Mouse (Mus musculus): ENCODE data around the gene Oaz1.
"Not testable (repeated sequence)": the region's sequence is repeated elsewhere in the genome, so short reads cannot be mapped to it uniquely, and the experiment has no call there.

The Oaz1 gene

DNA sequence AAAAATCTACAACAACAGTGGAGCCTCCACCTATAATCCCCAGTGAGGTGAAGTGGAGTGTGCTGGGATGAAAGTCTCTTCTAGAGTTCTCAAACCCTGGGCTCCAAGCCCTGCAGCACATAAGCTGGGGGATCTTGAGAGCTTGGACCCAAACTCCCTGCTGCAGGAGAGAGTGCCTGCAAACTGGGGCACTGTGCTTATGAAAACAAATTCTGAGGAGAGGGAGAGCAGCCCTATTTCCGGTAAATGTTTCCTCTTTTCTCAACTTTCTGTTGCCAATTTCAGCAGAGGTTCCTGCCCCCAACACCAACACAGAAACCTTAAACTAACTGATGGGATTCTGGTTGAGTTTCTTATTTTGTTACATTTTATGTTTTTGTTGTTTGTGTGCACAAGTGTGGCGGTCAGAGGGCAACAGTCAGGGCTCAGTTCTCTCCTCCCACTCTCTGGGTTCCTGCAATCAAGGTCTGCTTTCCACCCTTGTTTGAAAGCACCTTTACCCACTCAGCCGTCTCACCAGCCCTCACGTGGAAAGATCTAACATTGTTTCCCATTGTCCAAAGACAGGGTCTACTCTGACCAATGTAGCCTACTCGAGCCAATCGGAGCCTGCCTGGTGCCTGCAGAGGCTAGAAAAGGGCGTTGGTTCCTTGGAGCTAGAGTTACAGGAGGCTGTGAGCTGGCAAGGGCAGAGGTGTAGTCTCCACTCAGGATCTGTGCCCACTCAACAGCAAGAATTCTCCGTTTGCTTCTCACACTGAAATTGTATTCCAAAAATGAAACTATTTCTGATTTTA lies 2.4 kb upstream of the Oaz1 start:
- DNase-seq (ENCODE audit: low spot score in 2 of 2): no peak

DNA sequence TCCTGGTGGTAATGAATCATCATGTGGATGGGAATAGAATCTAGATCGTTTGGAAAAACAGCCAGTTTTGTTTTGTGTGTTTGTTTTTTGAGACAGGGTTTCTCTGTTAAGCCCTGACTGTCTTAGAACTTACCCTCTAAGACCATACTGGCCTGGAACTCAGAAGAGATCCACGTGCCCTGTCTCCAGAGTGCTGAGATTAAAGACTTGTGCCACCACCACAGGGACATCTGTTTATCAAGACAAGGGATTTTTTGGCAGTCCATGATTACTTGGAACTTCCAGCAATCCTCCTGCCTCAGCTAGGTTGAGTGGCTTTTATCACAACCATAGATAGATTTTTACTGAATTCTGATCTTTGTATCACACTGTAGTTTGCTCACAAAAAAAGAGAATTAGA lies 1.6 kb upstream of the Oaz1 start:
- DNase-seq (ENCODE audit: low spot score in 2 of 2): no peak

DNA sequence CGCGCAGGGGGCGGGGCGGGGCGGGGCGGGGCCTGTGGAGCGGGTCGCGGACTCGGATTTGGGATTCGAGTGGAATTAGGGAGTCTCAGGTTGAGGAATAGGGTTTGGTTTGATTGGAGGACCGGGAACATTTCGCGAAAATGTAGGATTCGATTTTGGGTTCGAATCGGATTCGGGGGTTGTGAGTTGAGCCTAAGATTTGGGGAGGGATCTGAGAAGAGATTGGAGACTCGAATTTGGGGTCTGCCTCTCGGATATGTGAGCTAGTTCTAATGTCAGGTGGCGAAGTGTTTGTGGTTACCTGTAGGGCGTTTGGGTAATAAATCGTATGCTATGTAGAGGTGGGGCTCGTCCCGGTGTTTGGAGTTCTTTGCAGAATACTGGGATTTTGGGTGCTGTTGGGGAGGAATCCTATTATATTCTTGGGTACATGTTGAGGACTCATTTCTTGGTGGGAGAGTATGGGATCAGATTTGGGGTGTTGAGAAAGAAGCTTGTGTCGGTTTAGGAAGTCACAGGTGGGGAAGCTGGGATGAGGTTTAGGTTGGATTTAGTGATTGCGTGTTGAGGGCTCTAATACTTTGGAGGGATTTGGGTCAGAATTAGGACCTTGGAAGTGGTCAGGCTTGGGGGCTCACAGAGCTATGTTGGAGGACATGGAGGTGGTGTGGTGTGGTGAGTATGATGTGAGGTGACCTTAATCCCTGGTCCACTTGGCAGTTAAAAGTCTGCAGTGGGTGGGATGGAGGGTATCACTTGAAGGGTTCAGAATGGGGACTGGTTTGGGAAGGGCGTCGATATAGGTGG lies 810 bp downstream of the Oaz1 start:
- no peak for DNase-seq (ENCODE audit: low spot score in 2 of 2)

DNA sequence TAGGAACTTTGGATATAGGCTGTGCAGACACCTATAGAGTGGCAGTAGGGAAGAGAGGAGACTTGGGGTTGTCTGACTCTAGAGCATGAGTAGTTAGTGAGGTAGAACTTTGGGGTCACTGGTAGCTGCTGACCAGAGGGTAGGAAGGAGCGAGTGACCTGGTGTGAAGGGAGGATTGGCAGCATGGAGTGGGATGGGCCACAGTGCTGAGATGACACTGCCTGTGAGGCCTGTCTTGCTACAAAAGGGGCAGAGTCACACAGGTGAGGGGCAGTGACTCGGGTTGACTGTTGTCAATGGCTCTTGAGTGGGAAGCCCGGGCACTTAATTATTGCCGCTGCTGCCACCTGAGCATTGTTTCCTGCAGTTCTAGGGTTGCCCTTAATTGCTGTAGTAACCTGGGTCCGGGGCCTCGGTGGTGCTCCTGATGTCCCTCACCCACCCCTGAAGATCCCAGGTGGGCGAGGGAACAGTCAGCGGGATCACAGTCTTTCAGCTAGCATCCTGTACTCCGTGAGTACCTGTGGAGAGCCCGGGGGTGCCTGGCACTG lies 1.5 kb downstream of the Oaz1 start:
- no peak for DNase-seq (ENCODE audit: low spot score in 2 of 2)

DNA sequence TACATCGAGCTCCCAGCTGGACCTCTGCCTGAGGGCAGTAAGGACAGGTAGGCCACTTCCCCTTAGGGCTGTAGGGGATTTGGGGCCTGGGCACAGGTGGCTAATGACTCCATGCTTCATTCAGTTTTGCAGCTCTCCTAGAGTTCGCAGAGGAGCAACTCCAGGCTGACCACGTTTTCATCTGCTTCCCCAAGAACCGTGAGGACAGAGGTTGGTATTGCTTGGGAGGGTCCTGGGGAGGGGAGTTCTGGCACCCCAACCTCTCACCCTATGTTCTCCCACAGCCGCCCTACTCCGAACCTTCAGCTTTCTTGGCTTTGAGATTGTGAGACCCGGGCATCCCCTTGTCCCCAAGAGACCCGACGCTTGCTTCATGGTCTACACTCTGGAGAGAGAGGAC lies 2.1 kb downstream of the Oaz1 start:
- DNase-seq (ENCODE audit: low spot score in 2 of 2): not testable (repeated sequence)

DNA sequence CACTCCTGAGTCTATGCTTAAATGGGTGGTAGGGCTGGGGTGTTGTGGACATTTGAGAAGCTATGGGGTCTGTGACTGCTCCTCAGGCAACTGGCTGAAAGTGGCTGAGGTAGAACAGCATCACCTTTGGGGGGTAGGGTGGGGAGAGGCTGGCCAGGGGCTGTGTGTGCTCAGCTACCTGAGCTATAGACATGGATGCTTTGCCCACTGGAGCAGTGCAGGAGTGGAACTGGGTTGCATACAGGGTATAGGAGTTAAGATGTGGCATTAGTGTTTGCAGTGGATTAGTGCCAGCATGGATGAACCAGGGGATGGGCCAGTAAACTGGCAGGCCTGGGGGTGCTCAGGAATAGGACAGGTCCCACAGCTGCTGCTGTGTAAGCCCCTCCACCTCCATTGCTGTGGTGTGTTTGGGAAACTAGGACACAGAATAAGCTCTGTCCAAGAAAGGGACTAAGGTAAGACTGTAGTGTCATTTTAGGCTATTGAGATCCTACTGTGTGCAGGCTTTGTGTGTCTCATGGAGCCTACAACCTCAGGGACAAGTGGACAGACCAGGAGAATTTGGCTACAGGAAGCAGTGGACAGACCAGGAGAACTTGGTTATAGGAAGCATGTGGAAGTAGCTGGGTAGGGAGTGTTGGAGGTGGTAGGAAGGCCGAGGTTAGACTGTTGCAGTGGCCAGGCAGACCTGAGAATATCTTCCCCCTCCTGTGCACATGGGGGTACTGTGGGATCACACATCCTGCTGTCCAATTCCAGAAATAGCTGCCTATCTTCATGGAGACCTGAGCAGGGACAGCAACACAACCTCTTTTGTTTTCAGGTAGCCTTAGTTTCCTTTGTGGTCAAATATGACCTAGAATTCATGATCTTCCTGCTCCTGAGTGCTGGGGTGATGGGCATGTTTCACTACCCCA lies 3.2 kb downstream of the Oaz1 start:
- no peak for DNase-seq (ENCODE audit: low spot score in 2 of 2)

DNA sequence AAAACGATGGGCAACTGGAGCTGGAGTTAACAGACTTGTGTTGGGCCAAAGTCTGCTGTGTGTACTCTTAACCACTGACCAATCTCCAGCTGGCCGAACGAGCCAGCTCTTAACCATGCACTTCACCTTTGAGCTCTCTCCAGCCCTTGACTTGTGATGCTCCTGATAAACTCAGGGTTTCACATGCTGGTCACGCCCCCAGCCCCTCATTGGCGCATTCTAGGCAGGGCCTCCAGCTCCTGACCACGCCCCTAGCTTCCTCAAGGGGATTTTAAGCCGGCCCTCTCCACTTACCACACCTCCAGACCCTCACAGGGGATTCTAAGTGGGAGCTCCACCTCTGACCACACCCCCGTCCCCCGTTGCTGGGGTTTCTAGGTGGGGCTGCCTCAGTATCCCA lies 4.7 kb downstream of the Oaz1 start:
- no peak for DNase-seq (ENCODE audit: low spot score in 2 of 2)

DNA sequence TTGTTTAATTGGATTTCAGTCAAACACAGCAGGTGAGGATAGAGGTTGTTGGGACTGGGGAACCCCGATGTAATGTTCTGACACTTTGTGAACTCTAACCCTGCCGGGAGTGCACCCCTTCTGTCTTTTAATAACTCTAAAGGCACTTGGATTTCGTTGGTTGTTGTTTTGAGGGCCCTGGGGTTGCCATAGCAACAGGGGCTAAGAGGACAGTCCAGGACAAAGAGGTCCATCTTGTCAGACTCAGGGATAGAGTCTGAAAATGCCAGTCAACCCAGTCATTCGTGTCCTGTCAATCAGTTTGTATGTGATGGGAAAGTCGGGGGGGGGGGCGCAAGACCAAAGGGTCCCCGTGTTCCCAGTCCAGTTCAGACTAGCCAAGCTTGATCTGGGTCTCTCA lies 6.4 kb downstream of the Oaz1 start:
- DNase-seq (ENCODE audit: low spot score in 2 of 2): no peak

DNA sequence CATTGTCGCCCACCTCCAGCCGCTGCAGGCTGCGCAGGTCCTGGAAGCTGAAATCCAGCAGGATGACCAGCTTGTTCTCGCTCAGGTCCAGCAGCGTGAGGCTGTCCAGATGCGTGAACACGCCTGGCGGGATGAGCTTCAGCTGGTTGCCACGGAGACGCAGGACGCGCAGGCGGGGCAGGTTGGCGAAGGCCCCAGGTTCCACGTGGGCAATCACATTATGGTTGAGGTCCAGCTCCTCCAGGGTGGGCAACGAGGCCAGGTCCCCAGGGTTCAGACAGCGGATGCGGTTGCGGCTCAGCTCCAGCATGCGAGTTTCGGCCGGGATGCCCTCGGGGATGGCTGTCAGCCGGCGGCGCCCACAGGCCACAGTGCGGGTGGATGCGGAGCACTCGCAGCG lies 9.2 kb downstream of the Oaz1 start:
- no peak for DNase-seq (ENCODE audit: low spot score in 2 of 2)

DNA sequence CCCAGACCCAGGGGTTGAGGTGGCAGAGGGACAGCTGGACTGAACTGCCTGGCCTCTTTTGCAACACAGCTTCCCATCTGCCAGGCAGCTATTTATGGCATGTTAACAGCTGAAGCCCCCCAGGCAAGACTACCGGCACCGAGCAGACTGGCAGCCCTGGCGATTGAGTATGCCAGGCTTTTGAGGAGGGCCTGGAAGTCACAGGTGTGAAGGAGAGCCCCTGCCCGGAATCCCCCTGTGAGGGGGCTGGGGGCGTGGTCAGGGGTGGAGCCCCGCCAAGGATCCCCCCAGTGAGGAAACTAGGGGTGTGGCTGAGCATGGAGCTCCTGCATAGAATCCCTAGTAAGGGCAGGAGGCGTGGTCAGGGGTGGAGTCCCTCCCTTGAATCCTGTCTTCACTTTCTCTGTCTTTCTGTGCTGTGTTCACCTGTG lies 10.5 kb downstream of the Oaz1 start:
- no peak for DNase-seq (ENCODE audit: low spot score in 2 of 2)

DNA sequence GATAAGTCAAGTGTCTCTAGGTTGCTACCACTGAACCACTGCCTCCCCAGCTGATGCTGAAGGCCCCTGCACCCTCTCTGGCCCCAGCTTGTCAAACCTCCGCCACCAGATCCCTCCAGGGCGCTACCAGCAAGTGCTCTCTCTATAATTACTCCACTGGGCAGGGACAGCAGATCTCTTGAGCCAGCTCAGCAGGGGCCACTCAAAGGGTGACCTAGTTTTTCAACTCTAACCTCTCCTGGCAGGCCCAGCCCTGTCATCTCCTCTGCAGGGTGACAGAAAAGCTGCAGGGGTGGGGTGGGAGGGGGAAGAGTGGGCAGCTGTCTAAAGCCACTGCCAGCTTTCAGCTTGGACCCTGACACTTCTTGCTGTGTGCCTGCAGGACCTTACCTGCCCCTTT lies 11.4 kb downstream of the Oaz1 start:
- DNase-seq (ENCODE audit: low spot score in 2 of 2): no peak

DNA sequence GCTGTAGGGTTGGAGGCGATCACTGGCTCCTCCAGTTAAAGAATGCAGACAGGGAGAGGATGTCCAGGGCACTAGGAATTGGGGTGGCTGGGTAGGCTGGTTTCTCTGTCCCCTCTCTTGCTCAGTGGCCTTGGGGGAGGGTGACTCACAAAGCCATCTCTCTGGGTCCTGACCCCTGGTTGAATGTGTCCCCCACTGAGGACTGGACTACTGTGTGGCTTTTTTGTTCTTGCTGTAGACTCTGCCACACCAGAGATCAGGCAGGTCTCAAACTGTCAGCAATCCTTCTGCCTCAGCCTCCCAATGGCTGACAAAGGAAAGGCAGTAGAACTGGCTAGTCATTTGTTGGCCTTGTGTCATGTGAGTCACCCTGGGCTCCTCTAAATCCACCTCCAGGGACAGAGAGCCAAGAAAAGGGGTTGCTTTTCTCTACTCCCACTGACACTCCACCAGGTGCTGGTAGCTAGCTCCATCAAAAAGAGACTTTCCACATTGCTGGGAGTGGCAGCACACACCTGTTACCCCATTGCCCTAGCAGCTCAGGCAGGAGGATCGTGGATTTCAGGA lies 12.0 kb downstream of the Oaz1 start:
- DNase-seq (ENCODE audit: low spot score in 2 of 2): no peak

DNA sequence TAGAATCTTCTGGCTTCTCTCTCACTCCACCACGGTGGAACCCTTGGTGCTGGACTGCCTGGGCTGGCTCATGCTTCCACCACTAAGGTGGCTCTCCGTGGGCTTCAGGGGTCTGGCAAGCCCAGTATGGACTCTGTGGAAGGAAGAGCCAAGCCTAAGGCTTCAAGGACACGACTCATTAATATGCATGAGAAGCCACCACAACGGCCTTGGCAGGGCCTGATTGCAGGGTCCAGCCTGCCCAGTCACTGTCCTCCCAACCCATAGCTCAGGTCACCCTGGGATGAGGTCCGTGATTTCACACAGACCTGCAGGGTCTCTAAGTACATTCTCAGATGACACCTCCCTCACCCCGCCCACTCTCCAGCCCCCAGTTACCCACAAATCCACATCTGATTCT lies 13.4 kb downstream of the Oaz1 start:
- no peak for DNase-seq (ENCODE audit: low spot score in 2 of 2)

DNA sequence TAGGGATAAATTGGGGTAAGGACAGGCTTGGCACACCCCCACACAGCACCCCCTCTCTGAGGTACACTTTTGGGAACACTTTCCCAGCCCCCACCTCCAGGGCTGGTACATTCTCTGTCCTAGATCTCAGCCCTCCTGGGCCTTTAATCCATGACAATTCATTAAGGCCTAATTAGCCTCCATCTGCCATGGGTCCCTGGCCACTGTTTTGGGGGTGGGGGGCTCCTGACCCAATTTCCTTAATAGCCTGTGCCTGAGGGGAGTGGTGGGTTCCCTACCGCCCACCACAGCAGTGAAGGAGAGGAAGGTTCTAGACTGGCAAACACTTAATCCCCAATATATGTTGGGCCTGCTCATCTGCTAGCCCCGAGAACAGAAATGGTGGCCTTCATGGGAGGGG lies 15.2 kb downstream of the Oaz1 start:
- no peak for DNase-seq (ENCODE audit: low spot score in 2 of 2)

DNA sequence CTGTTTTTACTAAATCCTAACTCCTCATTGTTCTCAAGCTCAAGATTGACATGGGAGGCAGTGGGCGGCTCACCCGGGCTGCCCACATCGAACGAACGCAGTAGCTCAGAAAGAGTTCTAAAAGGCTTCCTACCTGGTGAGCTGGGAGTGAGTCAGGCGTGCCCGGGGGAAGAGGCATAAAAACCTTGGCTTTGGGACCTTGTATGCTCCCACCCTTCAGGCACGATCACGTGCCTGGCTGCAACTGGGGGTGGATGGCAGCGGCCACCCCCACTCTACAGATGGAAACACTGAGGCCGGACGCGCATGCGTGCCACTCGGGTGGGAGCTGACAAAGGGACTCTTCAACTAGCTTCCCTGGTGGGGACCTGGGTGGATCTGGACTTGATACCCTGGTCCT lies 15.9 kb downstream of the Oaz1 start:
- no peak for DNase-seq (ENCODE audit: low spot score in 2 of 2)

DNA sequence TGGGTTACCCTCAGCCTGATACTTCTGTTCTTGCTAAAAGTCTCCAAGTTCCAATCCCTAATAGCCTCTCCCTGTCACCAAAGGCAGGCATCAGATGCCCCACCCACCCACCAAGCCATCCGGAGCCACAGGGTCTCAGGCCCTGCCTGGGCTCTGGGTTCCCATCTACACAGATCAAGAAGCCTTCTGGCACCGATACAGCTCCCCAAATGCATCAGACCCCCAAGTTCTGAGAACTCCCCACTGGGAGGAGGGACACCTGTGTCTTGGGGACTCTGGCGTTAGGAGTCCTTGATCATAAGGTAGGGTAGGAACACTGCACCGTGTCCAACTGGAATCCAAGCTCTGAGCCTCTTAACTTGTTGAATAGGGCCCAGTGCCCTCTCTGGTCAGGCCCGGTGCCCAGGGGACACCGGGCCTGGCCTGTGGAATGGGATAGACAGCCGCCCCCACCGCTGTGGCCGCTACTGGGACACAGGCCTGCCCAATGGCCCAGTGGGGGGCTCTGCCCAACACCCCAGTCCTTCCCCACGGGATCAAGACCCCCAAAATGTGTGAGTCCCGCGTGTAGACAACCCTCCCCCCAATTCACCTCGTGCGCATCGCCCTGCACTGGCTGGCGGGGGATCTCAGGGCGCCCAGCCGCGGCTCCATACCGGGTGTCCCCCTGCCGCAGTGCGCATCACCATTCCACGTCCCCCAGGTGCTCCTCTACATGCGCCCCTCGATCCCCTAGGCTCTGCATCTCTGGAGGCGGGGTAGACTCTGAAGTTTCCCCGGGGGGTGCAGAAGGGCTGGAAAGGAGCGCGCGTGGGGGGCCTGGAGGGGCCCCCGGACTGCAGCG lies 16.9 kb downstream of the Oaz1 start:
- DNase-seq (ENCODE audit: low spot score in 2 of 2): no peak

DNA sequence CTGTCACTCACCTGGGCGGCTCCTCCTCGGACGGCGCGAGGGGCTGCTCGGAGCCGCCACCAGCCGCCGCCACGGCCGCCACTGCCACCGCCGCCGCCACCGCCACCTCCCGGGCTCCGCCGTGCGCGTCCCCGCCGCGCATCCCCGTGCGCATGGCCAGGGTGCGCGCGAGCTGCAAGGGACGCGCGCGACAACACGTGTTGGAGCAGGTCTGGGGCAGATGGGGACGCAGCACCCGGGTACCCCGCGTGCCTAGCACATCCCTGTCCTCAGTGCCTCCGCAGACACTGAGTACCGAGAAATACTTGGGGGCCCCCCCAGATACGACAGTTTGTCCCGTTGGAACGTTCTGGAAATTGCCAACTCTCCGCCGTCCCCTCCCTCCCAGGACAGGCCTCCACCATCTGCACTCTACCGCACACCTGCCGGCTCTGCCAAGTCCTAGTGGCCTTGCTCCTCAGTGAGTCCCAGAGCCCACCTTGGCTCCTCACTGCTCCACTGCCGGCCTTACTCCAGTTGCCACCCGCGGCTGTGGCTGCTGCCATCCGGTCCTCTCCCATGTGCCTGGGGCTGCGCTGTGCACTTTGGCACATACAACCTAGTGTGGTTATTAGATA lies 17.6 kb downstream of the Oaz1 start, which contains the start of gene Lingo3:
Lingo3 (minus strand) TSS at position 109 of the 617 bp plus-strand sequence.
- DNase-seq (ENCODE audit: low spot score in 2 of 2): peak in 1 of 2 experiments; percentile 44

DNA sequence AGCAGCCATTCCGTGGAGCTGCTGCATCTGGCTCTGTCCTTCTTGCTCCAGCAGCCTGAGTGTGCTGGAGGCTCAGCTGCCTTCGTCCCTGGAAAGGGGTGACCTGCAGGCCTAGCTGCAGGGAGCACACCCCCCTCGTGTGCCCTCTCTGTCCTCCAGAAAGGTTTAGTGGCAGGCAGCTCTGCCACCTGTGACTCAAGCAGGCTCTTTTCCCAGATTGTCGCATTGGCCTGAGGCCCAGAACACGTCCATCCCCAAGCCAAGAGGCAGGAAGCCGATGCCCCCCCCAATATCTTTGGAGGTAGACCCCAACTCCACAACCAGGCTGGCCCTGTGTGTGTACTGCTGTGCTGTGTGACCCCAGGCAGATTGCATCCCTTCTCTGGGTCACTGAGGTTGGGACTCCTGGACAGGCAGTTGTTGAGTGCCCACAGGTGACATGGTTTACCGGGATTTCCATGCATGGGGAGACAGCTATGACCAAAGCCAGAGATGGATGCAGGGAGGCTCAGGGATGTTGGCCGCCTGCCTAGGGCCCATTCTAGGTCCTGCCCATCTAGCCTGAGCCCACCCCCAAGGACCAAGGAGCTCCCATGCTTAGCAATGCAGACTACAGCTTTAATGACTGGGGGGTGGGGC lies 18.7 kb downstream of the Oaz1 start:
- DNase-seq (ENCODE audit: low spot score in 2 of 2): no peak

DNA sequence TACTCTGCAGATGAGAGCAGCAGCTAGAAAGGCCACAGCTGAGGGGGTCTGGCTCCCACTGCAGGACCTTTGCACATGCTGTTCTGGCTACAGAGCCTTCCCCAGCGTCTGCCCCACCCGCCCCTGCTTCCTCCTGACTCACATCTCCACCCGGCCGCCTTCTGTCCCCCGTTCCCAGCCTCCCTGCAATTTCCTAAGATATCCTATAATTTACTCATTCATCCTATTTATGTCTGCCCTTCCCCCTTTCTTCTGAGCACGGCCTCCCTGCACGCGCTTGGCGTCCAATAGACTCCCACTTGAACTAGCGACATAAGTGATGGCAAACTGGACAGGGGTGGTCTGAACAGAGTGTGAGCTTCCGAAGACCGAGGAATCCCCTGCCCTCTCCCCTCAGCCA lies 19.3 kb downstream of the Oaz1 start:
- DNase-seq (ENCODE audit: low spot score in 2 of 2): no peak

DNA sequence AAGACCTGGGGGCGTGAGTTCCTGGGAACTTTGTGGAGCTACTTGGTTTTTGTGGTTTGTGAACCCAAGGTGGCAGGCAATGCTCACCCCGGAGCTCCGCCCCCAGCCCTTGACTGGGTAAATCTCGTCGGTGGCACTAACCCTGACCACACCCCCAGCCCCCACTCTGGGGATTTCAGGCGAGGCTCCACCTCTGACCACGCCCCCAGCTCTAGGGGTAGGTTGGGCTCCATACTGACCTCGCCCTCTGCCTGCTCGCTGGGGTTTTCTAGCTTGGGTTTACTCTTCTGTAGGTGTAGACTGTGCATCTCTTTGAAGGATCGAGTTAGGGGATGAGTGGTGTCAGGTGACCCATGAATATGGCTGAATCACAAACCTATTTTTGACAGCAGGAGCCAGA lies 22.1 kb downstream of the Oaz1 start:
- no peak for DNase-seq (ENCODE audit: low spot score in 2 of 2)
